Mouse (Mus musculus) cerebellum, postnatal 25 days (tissue): ENCODE data around the gene Ablim2.

Experiments
- DNase-seq, 2 experiments: peaks; one replicate each; pipeline ENCODE4 v3.0.0; 2021; ENCODE audit warnings: mixed read lengths in 2 of 2

Gene Ablim2

GRCm38 (mm10) chr5:35920557-35920956, 162.9 kb downstream of the Ablim2 start:
- DNase-seq = no peak

- DNase-seq = no peak
Measured at GRCm38 (mm10) chr5:35921141-35921540, 163.5 kb downstream of the Ablim2 start.

GRCm38 (mm10) chr5:35921595-35922254, 164.0 kb downstream of the Ablim2 start:
- peak; percentile 39 to 50 for DNase-seq

GRCm38 (mm10) chr5:35923448-35923847, 165.8 kb downstream of the Ablim2 start:
- no peak for DNase-seq

GRCm38 (mm10) chr5:35925171-35925634, 167.5 kb downstream of the Ablim2 start:
- DNase-seq = peak; percentile 70 to 74

- DNase-seq = no peak
Measured at GRCm38 (mm10) chr5:35926511-35926910, 168.8 kb downstream of the Ablim2 start.

GRCm38 (mm10) chr5:35931296-35931695, 173.6 kb downstream of the Ablim2 start:
- no peak for DNase-seq

- DNase-seq = no peak
Measured at GRCm38 (mm10) chr5:35933059-35933458, 175.4 kb downstream of the Ablim2 start.
